11 mouse cellular contexts compared by ENCODE assay signal in the genomic region with DNA sequence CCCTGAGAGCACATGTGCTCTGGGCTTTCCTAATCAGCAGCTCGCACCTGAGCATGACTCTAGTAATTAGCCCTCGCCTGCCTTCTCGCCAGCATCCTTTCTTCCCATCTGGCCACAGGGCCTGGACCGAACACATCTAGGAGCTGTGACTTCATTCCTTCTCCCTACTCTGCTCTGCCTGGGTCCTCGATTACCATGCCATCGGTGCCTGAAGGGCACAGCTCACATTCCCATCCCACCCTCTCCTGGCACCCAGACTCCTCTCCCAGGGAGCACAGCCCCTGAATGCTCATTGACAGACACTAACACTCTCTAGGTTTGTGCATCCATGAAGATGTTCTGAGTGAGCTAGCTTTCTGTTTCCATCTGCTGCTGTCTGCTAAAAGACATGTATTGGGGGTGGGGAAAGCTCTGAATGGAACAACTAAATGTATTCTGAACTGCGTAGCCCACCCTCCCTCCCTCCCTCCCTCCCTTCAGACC.
A peak's percentile ranks its signal among the peaks of the same experiment; 100 is the strongest.
DNase-seq lines count a peak whose midpoint lies in the region; ATAC-seq and TF ChIP-seq lines count a peak whose summit lies in the region.
"Had no signal": no experiment of that assay in that cellular context is flagged by ENCODE, and none has a peak within 500 bp of the region (broad histone marks: within the 10 kb centered on the region; RNA-seq: fewer than 3 reads in every experiment).

No protein-coding gene starts in this region.

- no peak for DNase-seq in layer of hippocampus, adult 2 months (ENCODE audit: low spot score in 2 of 2)
- DNase-seq in layer of hippocampus, adult 9-11 months: no peak
- DNase-seq in kidney, postnatal 25 days: no peak
- DNase-seq in left cerebral cortex, postnatal 14 days (ENCODE audit: low spot score in 2 of 2): no peak
- DNase-seq: heart, adult 2 months; thymus, postnatal 36 days had no signal

- peaks cover 20% of the 10 kb centered on the region; the same call in 1 of the 2 replicates for H3K4me1 ChIP-seq in embryonic facial prominence, embryonic 15.5 days
- peaks cover 86% of the 10 kb centered on the region for H3K4me1 ChIP-seq in hindbrain, embryonic 13.5 days (replicated peaks)
- H3K4me1 ChIP-seq in midbrain, embryonic 16.5 days (ENCODE audit: control insufficient read depth, insufficient read depth, low read length): peaks cover 55% of the 10 kb centered on the region

- H3K4me3 ChIP-seq in layer of hippocampus, adult 2 months: no peak overlapping the region
- no peak overlapping the region for H3K4me3 ChIP-seq in embryonic facial prominence, embryonic 15.5 days (replicated peaks)
- no peak overlapping the region for H3K4me3 ChIP-seq in hindbrain, embryonic 13.5 days
- H3K4me3 ChIP-seq in midbrain, embryonic 16.5 days (ENCODE audit: low read depth, low read length): no peak overlapping the region
- H3K4me3 ChIP-seq: heart, adult 2 months; limb, embryonic 15.5 days had no signal

- intact Hi-C loops in left cerebral cortex, postnatal 14 days (cut with DNase I): no loop called here

- TF ChIP-seq CTCF in layer of hippocampus, adult 2 months (conservative IDR thresholded peaks at IDR 0.05): no peak

- H3K36me3 ChIP-seq in embryonic facial prominence, embryonic 15.5 days: no peaks in the 10 kb centered on the region
- no peaks in the 10 kb centered on the region for H3K36me3 ChIP-seq in hindbrain, embryonic 13.5 days
- no peaks in the 10 kb centered on the region for H3K36me3 ChIP-seq in midbrain, embryonic 16.5 days (ENCODE audit: control insufficient read depth, insufficient read depth, low read length)
- H3K36me3 ChIP-seq: limb, embryonic 15.5 days had no signal

- 42% methylated on average over 7 of the region's 7 CpGs for WGBS in embryonic facial prominence, embryonic 15.5 days
- WGBS in hindbrain, embryonic 13.5 days: 25% methylated on average over 7 of the region's 7 CpGs
- WGBS in midbrain, embryonic 16.5 days: 17% methylated on average over 7 of the region's 7 CpGs

- H3K27ac ChIP-seq in layer of hippocampus, adult 2 months: peak overlapping the region; percentile 39; the same call in 1 of the 2 replicates
- H3K27ac ChIP-seq in embryonic facial prominence, embryonic 15.5 days (replicated peaks): no peak overlapping the region
- H3K27ac ChIP-seq in hindbrain, embryonic 13.5 days: peak overlapping the region; percentile 90
- H3K27ac ChIP-seq in midbrain, embryonic 16.5 days (ENCODE audit: low read length): peak overlapping the region; percentile 76
- H3K27ac ChIP-seq: heart, adult 2 months; limb, embryonic 15.5 days had no signal

- peak; percentile 20; the same call in 1 of the 2 replicates for ATAC-seq in embryonic facial prominence, embryonic 15.5 days (ENCODE audit: insufficient number of reproducible peaks, low FRiP score, low TSS enrichment, low read depth)
- ATAC-seq in hindbrain, embryonic 13.5 days (ENCODE audit: low FRiP score): peak; percentile 47
- ATAC-seq in midbrain, embryonic 16.5 days: no peak
- no peak for ATAC-seq in monocyte, adult 5-6 weeks (replicated peaks; ENCODE audit: insufficient number of reproducible peaks, low FRiP score, low TSS enrichment, poor library complexity, severe bottlenecking)

- no peak overlapping the region for H3K9ac ChIP-seq in embryonic facial prominence, embryonic 15.5 days
- H3K9ac ChIP-seq in hindbrain, embryonic 13.5 days: peak overlapping the region; percentile 64
- H3K9ac ChIP-seq in midbrain, embryonic 16.5 days (ENCODE audit: low read depth, low read length): peak overlapping the region; percentile 43; the same call in 1 of the 2 replicates
- H3K9ac ChIP-seq: limb, embryonic 15.5 days had no signal

- no peaks in the 10 kb centered on the region for H3K9me3 ChIP-seq in embryonic facial prominence, embryonic 15.5 days (replicated peaks)
- no peaks in the 10 kb centered on the region for H3K9me3 ChIP-seq in hindbrain, embryonic 13.5 days
- no peaks in the 10 kb centered on the region for H3K9me3 ChIP-seq in midbrain, embryonic 16.5 days (replicated peaks; ENCODE audit: control insufficient read depth, low read length, poor library complexity, severe bottlenecking)
- H3K9me3 ChIP-seq: limb, embryonic 15.5 days had no signal

- H3K27me3 ChIP-seq in embryonic facial prominence, embryonic 15.5 days: no peaks in the 10 kb centered on the region
- no peaks in the 10 kb centered on the region for H3K27me3 ChIP-seq in hindbrain, embryonic 13.5 days
- H3K27me3 ChIP-seq in midbrain, embryonic 16.5 days (ENCODE audit: control insufficient read depth, insufficient read depth, low read depth, low read length): no peaks in the 10 kb centered on the region
- H3K27me3 ChIP-seq: limb, embryonic 15.5 days had no signal

- no peak overlapping the region for H3K4me2 ChIP-seq in embryonic facial prominence, embryonic 15.5 days (replicated peaks)
- peak overlapping the region; percentile 38 for H3K4me2 ChIP-seq in hindbrain, embryonic 13.5 days
- 0 out of 2 replicates have a peak overlapping the region, but pooled peaks have one; percentile 12 for H3K4me2 ChIP-seq in midbrain, embryonic 16.5 days (ENCODE audit: low read length)
- H3K4me2 ChIP-seq: limb, embryonic 15.5 days had no signal

Comparison
In these comparisons a context has a peak if more than half of its experiments do, and no peak if none do; other contexts are left out.
1. ATAC-seq: peak in embryonic facial prominence, embryonic 15.5 days (single experiment) and hindbrain, embryonic 13.5 days (single experiment); none in midbrain, embryonic 16.5 days (single experiment) and monocyte, adult 5-6 weeks (single experiment).